Mouse (Mus musculus): Measurements from ENCODE around the gene Sult4a1.
"Not testable (repeated sequence)": the region's sequence is repeated elsewhere in the genome, so short reads cannot be mapped to it uniquely, and the experiment has no call there.

Sult4a1 gene

GRCm38 (mm10) chr15:84097536-84097935, 8.0 kb downstream of the Sult4a1 start:
- in situ Hi-C loops (cut with MboI, MseI): not testable (repeated sequence)

- in situ Hi-C loops (cut with MboI, MseI): no loop called here
Measured at GRCm38 (mm10) chr15:84096051-84096450, 9.5 kb downstream of the Sult4a1 start.

GRCm38 (mm10) chr15:84094921-84095320, 10.6 kb downstream of the Sult4a1 start:
- in situ Hi-C loops (cut with MboI, MseI): no loop called here

GRCm38 (mm10) chr15:84086775-84087174, 18.8 kb downstream of the Sult4a1 start:
- in situ Hi-C loops (cut with MboI, MseI): no loop called here

GRCm38 (mm10) chr15:84086364-84086763, 19.2 kb downstream of the Sult4a1 start:
- in situ Hi-C loops (cut with MboI, MseI): no loop called here

- in situ Hi-C loops (cut with MboI, MseI): no loop called here
Measured at GRCm38 (mm10) chr15:84080069-84080468, 25.5 kb downstream of the Sult4a1 start.

- in situ Hi-C loops (cut with MboI, MseI): no loop called here
Measured at GRCm38 (mm10) chr15:84079519-84079918, 26.0 kb downstream of the Sult4a1 start.

- in situ Hi-C loops (cut with MboI, MseI): no loop called here
Measured at GRCm38 (mm10) chr15:84078667-84079066, 26.9 kb downstream of the Sult4a1 start.

GRCm38 (mm10) chr15:84077151-84077550, 28.4 kb downstream of the Sult4a1 start:
- in situ Hi-C loops (cut with MboI, MseI): no loop called here

- in situ Hi-C loops (cut with MboI, MseI): no loop called here
Measured at GRCm38 (mm10) chr15:84074705-84075185, 30.8 kb downstream of the Sult4a1 start.

GRCm38 (mm10) chr15:84073911-84074704, 31.4 kb downstream of the Sult4a1 start:
- in situ Hi-C loops (cut with MboI, MseI): no loop called here

GRCm38 (mm10) chr15:84073058-84073457, 32.5 kb downstream of the Sult4a1 start:
- in situ Hi-C loops (cut with MboI, MseI): no loop called here

GRCm38 (mm10) chr15:84072226-84072625, 33.3 kb downstream of the Sult4a1 start:
- in situ Hi-C loops (cut with MboI, MseI): no loop called here

GRCm38 (mm10) chr15:84070116-84070676, 35.4 kb downstream of the Sult4a1 start:
- in situ Hi-C loops (cut with MboI, MseI): no loop called here

GRCm38 (mm10) chr15:84069455-84070050, 36.0 kb downstream of the Sult4a1 start:
- in situ Hi-C loops (cut with MboI, MseI): no loop called here

GRCm38 (mm10) chr15:84065701-84066100, 39.9 kb downstream of the Sult4a1 start:
- in situ Hi-C loops (cut with MboI, MseI): no loop called here

- in situ Hi-C loops (cut with MboI, MseI): no loop called here
Measured at GRCm38 (mm10) chr15:84065140-84065539, 40.4 kb downstream of the Sult4a1 start, which contains the start of gene Efcab6. TSS of gene Efcab6 (minus strand) at chr15:84065379.

- in situ Hi-C loops (cut with MboI, MseI): loop anchor here (5.0 kb wide), 1 partner anchor 197 kb away; no protein-coding TSS in a partner anchor
Measured at GRCm38 (mm10) chr15:84058841-84059240, 46.7 kb downstream of the Sult4a1 start.

- in situ Hi-C loops (cut with MboI, MseI): loop anchor here (5.0 kb wide), 1 partner anchor 194 kb away; no protein-coding TSS in a partner anchor
Measured at GRCm38 (mm10) chr15:84056083-84056482, 49.5 kb downstream of the Sult4a1 start.

- in situ Hi-C loops (cut with MboI, MseI): loop anchor here (5.0 kb wide), 1 partner anchor 87 kb away; no protein-coding TSS in a partner anchor
Measured at GRCm38 (mm10) chr15:84053859-84054258, 51.7 kb downstream of the Sult4a1 start.

GRCm38 (mm10) chr15:84053240-84053639, 52.3 kb downstream of the Sult4a1 start:
- in situ Hi-C loops (cut with MboI, MseI): loop anchor here (5.0 kb wide), 1 partner anchor 86 kb away; no protein-coding TSS in a partner anchor

GRCm38 (mm10) chr15:84052390-84052789, 53.2 kb downstream of the Sult4a1 start:
- in situ Hi-C loops (cut with MboI, MseI): loop anchor here (5.0 kb wide), 1 partner anchor 85 kb away; no protein-coding TSS in a partner anchor

Measured in regulatory T cell (primary cell).